Mouse (Mus musculus) ES-E14 (cell line): Measurements from ENCODE around the gene Nipsnap1. TPM values are rescaled to one million over a fixed set of nuclear protein-coding genes. Genes with fewer than 3 reads are reported as not detected.

Source experiments
- DNase-seq: peaks from one replicate; pipeline ENCODE4 v3.0.0-alpha.2; 2013; ENCODE audit warnings: low read depth, low spot score
- H3K27ac ChIP-seq: 2 replicates; pipeline ENCODE4 v1.5.1; 2012; ENCODE audit warnings: low read depth, mild to moderate bottlenecking, low read length, moderate library complexity, mixed read lengths; ENCODE audit not compliant: poor library complexity, insufficient read depth, severe bottlenecking
- H3K36me3 ChIP-seq: 2 replicates; pipeline ENCODE4 v1.6.1; 2012; ENCODE audit warnings: mild to moderate bottlenecking, low read length, moderate library complexity, mixed read lengths; ENCODE audit not compliant: control insufficient read depth, poor library complexity, insufficient read depth, severe bottlenecking
- H3K4me1 ChIP-seq, 2 experiments: fragments of 150-350 bp in 1 of 2; sonication (generic) in 1 of 2; 2 replicates each; pipeline ENCODE4 v1.6.1; 2012; ENCODE audit warnings: low read length in 2 of 2, mild to moderate bottlenecking in 1 of 2, mixed read lengths in 1 of 2; ENCODE audit not compliant: control insufficient read depth in 2 of 2, insufficient read depth in 2 of 2, poor library complexity in 1 of 2
- H3K4me3 ChIP-seq, 2 experiments: fragments of 150-350 bp in 1 of 2; sonication (generic) in 1 of 2; 2 replicates each; pipeline ENCODE4 v1.5.1; 2012; ENCODE audit warnings: low read length in 2 of 2, low read depth in 1 of 2, mild to moderate bottlenecking in 1 of 2, mixed read lengths in 1 of 2; ENCODE audit not compliant: insufficient read depth in 1 of 2, poor library complexity in 1 of 2, severe bottlenecking in 1 of 2
- H3K9ac ChIP-seq: 2 replicates; pipeline ENCODE4 v1.6.1; 2012; ENCODE audit warnings: low read depth, mild to moderate bottlenecking, low read length, mixed read lengths; ENCODE audit not compliant: poor library complexity, insufficient read depth, severe bottlenecking
- H3K9me3 ChIP-seq: fragments of 150-350 bp; sonication (generic); 2 replicates; pipeline ENCODE4 v1.6.1; 2012; ENCODE audit warnings: low read depth, mild to moderate bottlenecking, low read length; ENCODE audit not compliant: control insufficient read depth, insufficient read depth
- CHD2 ChIP-seq: IDR thresholded peaks from 2 replicates; pipeline ENCODE4 v1.6.1; 2014; ENCODE audit warnings: mild to moderate bottlenecking, low read depth, low read length, inconsistent platforms
- HCFC1 ChIP-seq: IDR thresholded peaks from 2 replicates; pipeline ENCODE4 v1.6.1; 2012; ENCODE audit warnings: low read length, inconsistent platforms, borderline replicate concordance; ENCODE audit not compliant: insufficient read depth
- MAFK ChIP-seq: IDR thresholded peaks from 2 replicates; pipeline ENCODE4 v1.6.1; 2014; ENCODE audit warnings: mild to moderate bottlenecking, low read depth, low read length, inconsistent platforms; ENCODE audit not compliant: insufficient read depth
- ZC3H11A ChIP-seq: IDR thresholded peaks from 2 replicates; pipeline ENCODE4 v1.6.1; 2012; ENCODE audit warnings: low read depth, mild to moderate bottlenecking, inconsistent platforms, low read length, borderline replicate concordance
- ZNF384 ChIP-seq: IDR thresholded peaks from 2 replicates; pipeline ENCODE4 v1.6.1; 2012; ENCODE audit warnings: low read depth, low read length, inconsistent platforms
- in situ Hi-C, 2 experiments: fragments of 600-800 bp; cut with MboI; formaldehyde crosslinking; loops; one replicate each; pipeline ENCODE4 v1.15.1; 2025; ENCODE audit warnings: low sequenced_read_pairs in 2 of 2, inconsistent platforms in 1 of 2; ENCODE audit not compliant: unreplicated experiment in 2 of 2
- total RNA-seq: library from RNA; depleted of rRNA; stranded (reverse); fragments of 300-350 nt; gene quantifications from 2 replicates; pipeline ENCODE4 v1.2.3, GENCODE M21; 2012

Gene Nipsnap1
- total RNA-seq, 1 experiment: 57.7 TPM

DNA sequence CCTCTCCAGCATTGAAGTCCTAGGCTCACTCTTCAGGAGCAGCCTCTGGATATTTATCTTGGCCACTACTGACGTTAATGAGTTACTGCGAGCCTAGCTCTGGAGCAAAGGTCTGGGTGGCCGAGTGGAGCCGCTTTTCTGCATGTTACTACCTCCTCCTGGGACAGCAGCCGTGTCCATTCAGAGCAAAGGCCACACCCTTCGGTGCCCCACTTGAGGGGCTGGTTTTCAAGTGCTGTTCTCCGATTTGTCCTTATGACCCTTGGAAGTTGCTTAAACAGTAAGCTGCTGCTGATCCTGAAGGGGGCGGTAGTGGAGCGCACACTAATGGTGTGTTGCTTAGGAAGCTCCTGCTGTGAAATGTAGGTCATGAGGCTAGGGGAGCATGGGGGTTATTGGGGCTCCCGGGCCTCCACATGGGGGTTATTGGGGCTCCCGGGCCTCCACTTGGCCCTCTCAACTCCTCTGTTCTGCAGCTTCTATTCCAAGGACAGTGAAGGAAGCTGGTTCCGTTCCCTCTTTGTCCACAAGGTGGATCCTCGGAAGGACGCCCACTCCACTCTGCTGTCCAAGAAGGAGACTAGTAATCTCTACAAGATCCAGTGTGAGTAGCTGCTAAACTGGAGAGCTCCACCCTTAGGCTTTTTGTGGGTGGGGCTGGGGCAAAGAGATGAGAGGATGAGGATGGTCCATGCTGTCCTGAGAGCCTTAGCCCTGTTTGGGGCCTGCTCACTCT is 9.3 kb downstream of the Nipsnap1 start:
- TF ChIP-seq HCFC1 (no peak), ZNF384 (no peak)
- Histone ChIP-seq H3K4me3 (peak overlapping the region; percentile 3 to 32; a peak in 1 of 4 replicates), H3K36me3 (peaks cover 16% of the 10 kb centered on the region), H3K9me3 (no peaks in the 10 kb centered on the region), H3K4me1 (peaks cover 7 to 23% of the 10 kb centered on the region in 2 experiments), H3K9ac (peak overlapping the region; percentile 35; the same call in 1 of the 2 replicates), H3K27ac (peak overlapping the region; percentile 62; the same call in 1 of the 2 replicates)
- DNase-seq: no peak
- in situ Hi-C loops: no loop called here

- peaks cover 38% of the 10 kb centered on the region for H3K36me3 ChIP-seq
- DNase-seq: no peak
- no peak overlapping the region for H3K4me3 ChIP-seq
- TF ChIP-seq MAFK (peak; percentile 67; the same call in 1 of the 2 replicates), HCFC1 (no peak)
- no peak overlapping the region for H3K27ac ChIP-seq
- peaks cover 4 to 16% of the 10 kb centered on the region in 2 experiments for H3K4me1 ChIP-seq
- H3K9me3 ChIP-seq: no peaks in the 10 kb centered on the region
- H3K9ac ChIP-seq: no peak overlapping the region
- in situ Hi-C loops: no loop called here
These were observed 11.7 kb downstream of the Nipsnap1 start for GRCm38 (mm10) chr11:4885385-4885903.

DNA sequence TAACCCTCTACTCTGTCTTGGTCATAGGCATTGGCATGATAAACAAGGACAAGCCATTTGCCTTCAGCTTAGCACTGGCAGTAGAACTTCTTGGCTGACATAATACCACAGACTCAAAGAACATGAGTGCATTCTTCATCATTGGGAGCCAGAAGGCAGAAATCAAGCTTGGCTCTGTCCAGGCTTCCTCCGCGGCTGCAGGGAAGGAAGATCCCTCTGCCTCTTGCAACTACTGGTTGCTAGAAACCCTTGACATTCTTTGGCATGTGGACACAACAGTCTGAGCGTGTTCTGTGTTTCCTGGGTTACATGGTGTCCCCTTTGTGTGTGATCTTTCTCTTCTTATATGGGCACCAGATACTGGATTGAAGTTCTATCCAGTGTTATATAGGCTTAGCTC is 13.2 kb downstream of the Nipsnap1 start:
- H3K27ac ChIP-seq: no peak overlapping the region
- no peak overlapping the region for H3K9ac ChIP-seq
- peaks cover 4 to 13% of the 10 kb centered on the region in 2 experiments for H3K4me1 ChIP-seq
- H3K4me3 ChIP-seq: no peak overlapping the region
- DNase-seq: no peak
- in situ Hi-C loops: no loop called here
- H3K36me3 ChIP-seq: peaks cover 46% of the 10 kb centered on the region
- TF ChIP-seq MAFK: no peak
- TF ChIP-seq HCFC1: no peak
- TF ChIP-seq CHD2: no peak
- no peak for TF ChIP-seq ZC3H11A
- TF ChIP-seq ZNF384: no peak
- no peaks in the 10 kb centered on the region for H3K9me3 ChIP-seq

DNA sequence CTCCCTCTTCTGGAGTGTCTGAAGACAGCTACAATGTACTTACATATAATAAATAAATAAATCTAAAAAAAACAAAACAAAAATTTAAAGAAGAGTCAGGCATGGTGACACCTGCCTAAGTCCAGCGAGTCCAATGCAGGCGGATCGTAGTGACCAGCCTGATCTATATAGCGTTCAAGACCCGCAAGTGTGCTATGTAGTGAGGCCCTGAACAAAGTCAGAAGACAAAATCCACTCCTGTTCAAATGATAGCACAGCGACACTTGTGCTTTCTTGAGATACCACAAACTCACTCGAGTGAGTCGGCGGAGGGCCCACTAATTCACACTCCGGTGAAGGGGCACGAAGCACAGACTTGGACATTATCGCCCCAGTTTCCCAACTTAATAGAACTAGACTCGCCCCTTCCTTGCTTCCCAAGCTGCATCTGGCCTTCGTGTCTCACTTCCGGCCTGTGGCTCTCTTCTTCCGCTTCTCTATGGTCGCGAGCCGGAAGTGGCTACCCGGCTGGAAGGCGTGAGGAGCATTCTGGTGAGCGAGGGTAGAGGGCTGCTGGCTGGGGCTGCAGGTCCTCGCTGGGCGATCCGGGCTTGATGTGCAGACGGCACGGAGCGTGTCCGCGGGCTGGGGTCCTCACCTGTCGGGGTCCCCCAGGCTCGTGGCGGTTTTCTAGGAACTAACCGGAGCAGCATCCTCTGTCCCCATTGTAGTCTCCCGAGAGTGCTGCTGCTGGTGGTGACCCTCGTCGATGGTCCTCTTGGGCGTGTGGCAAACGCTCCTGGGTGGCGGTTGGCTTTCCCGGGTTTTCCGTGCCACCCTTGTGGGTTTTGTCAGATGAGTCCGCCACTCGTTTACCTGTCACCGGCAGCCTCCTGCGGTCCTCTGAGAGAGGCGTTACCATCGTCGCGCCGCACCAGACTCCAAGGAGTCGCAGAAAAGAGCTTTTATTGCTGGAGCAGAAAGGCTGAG is 21.4 kb downstream of the Nipsnap1 start, which contains the start of gene Thoc5:
Gene Thoc5 (plus strand): TSS at position 473 of the 969 bp plus-strand sequence.
- in situ Hi-C loops: no loop called here

More for the DNA sequence above, 21.4 kb downstream of the Nipsnap1 start, which contains the start of gene Thoc5:
- H3K4me1 ChIP-seq: peaks cover 0 to 5% of the 10 kb centered on the region in 2 experiments; a peak in 1 of 4 replicates
- H3K9me3 ChIP-seq: no peaks in the 10 kb centered on the region
- no peak for TF ChIP-seq MAFK
- no peak for TF ChIP-seq ZNF384
- TF ChIP-seq ZC3H11A: no peak
- no peak for TF ChIP-seq HCFC1
- no peak for TF ChIP-seq CHD2
- H3K4me3 ChIP-seq: peak within 1 kb of the TSS; percentile 74 to 88
- H3K27ac ChIP-seq: no peak within 1 kb of the TSS; the same call in 1 of the 2 replicates
- DNase-seq: no peak
- peak within 1 kb of the TSS; percentile 87 for H3K9ac ChIP-seq
- H3K36me3 ChIP-seq: peaks cover 21% of the 10 kb centered on the region
